Mouse (Mus musculus) kidney, postnatal 0 days (tissue): ENCODE results near the gene Atp11a. TPM values are rescaled to one million over a fixed set of nuclear protein-coding genes. Genes with fewer than 3 reads are reported as not detected.

Experiments used
- ATAC-seq: fragments of 200-750 bp; cut with Nextera tagmentation; replicated peaks from 2 replicates; pipeline ENCODE4 v1.8.0; 2017; ENCODE audit warnings: low read depth, moderate number of reproducible peaks, moderate TSS enrichment, moderate library complexity; ENCODE audit not compliant: low FRiP score
- DNase-seq: peaks from one replicate; pipeline ENCODE4 v3.0.0-alpha.2; 2016; ENCODE audit warnings: low spot score
- H3K27ac ChIP-seq: fragments of 300-500 bp; sonication (generic); 2 replicates; pipeline ENCODE4 v1.5.1; 2014; ENCODE audit warnings: mild to moderate bottlenecking
- H3K27me3 ChIP-seq: fragments of 300-500 bp; sonication (generic); 2 replicates; pipeline ENCODE4 v1.6.1; 2014; ENCODE audit warnings: low read length, mixed read lengths; ENCODE audit not compliant: insufficient read depth
- H3K36me3 ChIP-seq: fragments of 300-500 bp; sonication (generic); 2 replicates; pipeline ENCODE4 v1.6.1; 2014; ENCODE audit warnings: low read length, mixed read lengths; ENCODE audit not compliant: insufficient read depth
- H3K4me1 ChIP-seq: fragments of 300-500 bp; sonication (generic); replicated peaks from 2 replicates; pipeline ENCODE4 v1.6.1; 2014; ENCODE audit warnings: antibody characterized with exemption, low read length, mixed read lengths; ENCODE audit not compliant: insufficient read depth
- H3K4me2 ChIP-seq: fragments of 300-500 bp; sonication (generic); 2 replicates; pipeline ENCODE4 v1.6.1; 2014; ENCODE audit warnings: mild to moderate bottlenecking, low read length, moderate library complexity, mixed read lengths
- H3K4me3 ChIP-seq: fragments of 300-500 bp; sonication (generic); replicated peaks from 2 replicates; pipeline ENCODE4 v1.5.1; 2014; ENCODE audit warnings: low read depth, low read length
- H3K9ac ChIP-seq: fragments of 300-500 bp; sonication (generic); 2 replicates; pipeline ENCODE4 v1.6.1; 2014; ENCODE audit warnings: low read depth, low read length
- H3K9me3 ChIP-seq: fragments of 300-500 bp; sonication (generic); replicated peaks from 2 replicates; pipeline ENCODE4 v1.6.1; 2016; ENCODE audit warnings: low read length, inconsistent platforms, mixed read lengths
- CTCF ChIP-seq: IDR thresholded peaks from 2 replicates; pipeline ENCODE4 v1.5.1; 2016; ENCODE audit warnings: antibody characterized with exemption, low read depth, mild to moderate bottlenecking, moderate library complexity
- WGBS: fragments of 180-500 bp; shearing (Covaris S2); extraction: QIAGEN DNeasy Blood & Tissue Kit; methylation state at CpG from one replicate; pipeline ENCODE4 v1.1.7; 2014; 5-methylcytosine and 5-hydroxymethylcytosine counted together
- polyA plus RNA-seq: library from polyadenylated mRNA; unstranded; fragments of >200 nt; fragmentation: Nextera tagmentation; extraction: Ambion mirVana; gene quantifications from 2 replicates; pipeline ENCODE4 v1.2.1, GENCODE M21; 2015

Gene Atp11a
- polyA plus RNA-seq, 1 experiment from 2014 or later: 24.5 TPM

DNA sequence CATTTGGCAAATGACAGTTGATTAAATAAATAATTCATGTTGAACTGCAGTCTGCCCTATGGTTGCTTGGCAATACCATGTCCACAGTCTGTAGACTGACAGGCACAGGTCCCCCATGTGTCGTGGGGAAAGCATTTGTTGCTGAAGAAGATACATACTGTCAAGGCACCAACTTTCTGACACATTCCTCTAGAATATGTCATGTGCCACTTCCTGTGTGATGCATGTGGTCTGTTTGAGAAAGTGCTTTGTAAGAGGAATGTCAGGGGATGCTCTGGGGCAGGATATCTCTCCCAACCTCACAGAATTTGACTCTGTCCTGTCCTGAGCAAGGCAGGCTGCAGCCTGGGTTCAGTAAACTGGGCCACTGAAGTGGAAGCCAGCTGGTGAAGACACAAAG, 72.6 kb downstream of the Atp11a start:
- Histone ChIP-seq H3K36me3 (peaks cover 55% of the 10 kb centered on the region), H3K27ac (no peak overlapping the region), H3K9me3 (no peaks in the 10 kb centered on the region), H3K4me3 (no peak overlapping the region), H3K4me2 (no peak overlapping the region), H3K4me1 (no peaks in the 10 kb centered on the region), H3K9ac (no peak overlapping the region), H3K27me3 (no peaks in the 10 kb centered on the region)
- ATAC-seq: no peak
- no peak for DNase-seq
- WGBS: 93% methylated on average over 1 of the region's 1 CpGs
- TF ChIP-seq CTCF: no peak

DNA sequence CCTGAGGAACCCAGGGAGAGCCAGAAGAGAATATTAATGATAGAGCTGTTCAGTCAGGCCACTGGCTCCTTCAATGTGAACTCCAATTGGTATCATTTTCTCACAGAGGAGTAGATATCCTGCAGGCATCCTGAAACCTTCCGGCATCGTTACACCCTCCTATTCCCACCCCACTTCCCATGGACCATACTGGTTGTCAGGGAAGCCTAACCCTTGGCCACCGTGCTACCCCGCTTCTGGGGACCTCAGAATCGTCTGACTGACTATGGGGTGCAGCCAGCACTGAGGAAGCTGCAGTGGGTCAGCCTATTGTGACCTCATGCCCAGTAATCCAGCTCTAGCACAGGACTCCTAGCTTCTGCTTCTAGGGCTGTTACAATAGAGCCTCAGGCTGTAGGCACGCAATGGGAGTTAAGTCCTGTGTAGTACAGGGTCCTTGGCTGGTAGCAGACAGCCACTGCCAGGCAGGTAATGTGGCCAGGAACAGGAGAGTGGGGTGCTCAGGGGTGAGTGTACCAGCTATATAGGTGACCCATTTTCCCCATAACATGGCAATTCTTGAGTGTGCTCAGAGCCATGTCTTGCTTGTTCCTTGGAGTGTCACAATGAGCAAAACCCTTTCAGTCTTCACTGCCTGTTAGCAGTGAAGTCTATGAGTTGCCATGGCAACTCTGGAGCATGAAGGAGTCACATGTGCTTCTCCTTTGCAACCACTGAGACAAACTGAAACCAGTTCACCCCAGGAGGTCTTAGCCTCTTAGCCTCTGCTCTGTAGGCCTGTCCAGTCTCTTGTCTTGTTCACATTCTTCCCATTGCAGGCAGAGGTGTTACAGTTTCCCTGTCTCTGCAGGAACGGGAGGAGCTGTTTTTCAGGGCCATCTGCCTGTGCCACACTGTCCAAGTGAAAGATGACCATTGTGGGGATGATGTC, 75.1 kb downstream of the Atp11a start:
- H3K4me3 ChIP-seq: no peak overlapping the region
- no peak for DNase-seq
- H3K9me3 ChIP-seq: no peaks in the 10 kb centered on the region
- peaks cover 61% of the 10 kb centered on the region for H3K36me3 ChIP-seq
- H3K27me3 ChIP-seq: no peaks in the 10 kb centered on the region
- H3K27ac ChIP-seq: no peak overlapping the region
- H3K9ac ChIP-seq: no peak overlapping the region
- 88% methylated on average over 7 of the region's 7 CpGs for WGBS
- H3K4me1 ChIP-seq: no peaks in the 10 kb centered on the region
- ATAC-seq: no peak
- no peak overlapping the region for H3K4me2 ChIP-seq
- TF ChIP-seq CTCF: no peak

DNA sequence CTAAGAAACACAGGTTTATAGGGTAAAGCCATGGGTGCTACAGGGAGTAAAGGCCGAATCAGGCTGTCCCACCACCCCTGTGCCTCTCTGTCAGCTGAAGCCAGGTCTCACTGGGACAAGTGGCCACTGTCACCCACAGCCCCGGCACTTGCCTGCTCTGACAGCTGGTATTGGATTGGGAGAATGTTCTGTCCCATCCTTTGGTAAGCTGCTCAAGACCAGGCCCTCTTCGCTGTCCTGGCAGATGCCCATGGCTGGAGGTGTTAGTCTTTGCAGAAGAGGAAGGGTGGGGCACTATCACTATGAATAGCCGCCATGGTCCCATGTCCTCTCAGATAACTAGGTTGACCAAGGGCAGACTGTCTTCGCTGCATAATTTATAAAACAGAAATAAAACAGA, 76.8 kb downstream of the Atp11a start:
- no peak for DNase-seq
- TF ChIP-seq CTCF: no peak
- 95% methylated on average over 5 of the region's 5 CpGs for WGBS
- H3K27me3 ChIP-seq: no peaks in the 10 kb centered on the region
- no peak for ATAC-seq
- H3K4me3 ChIP-seq: no peak overlapping the region
- no peaks in the 10 kb centered on the region for H3K4me1 ChIP-seq
- H3K4me2 ChIP-seq: no peak overlapping the region
- peaks cover 62% of the 10 kb centered on the region for H3K36me3 ChIP-seq
- H3K9me3 ChIP-seq: no peaks in the 10 kb centered on the region
- no peak overlapping the region for H3K9ac ChIP-seq
- H3K27ac ChIP-seq: no peak overlapping the region

DNA sequence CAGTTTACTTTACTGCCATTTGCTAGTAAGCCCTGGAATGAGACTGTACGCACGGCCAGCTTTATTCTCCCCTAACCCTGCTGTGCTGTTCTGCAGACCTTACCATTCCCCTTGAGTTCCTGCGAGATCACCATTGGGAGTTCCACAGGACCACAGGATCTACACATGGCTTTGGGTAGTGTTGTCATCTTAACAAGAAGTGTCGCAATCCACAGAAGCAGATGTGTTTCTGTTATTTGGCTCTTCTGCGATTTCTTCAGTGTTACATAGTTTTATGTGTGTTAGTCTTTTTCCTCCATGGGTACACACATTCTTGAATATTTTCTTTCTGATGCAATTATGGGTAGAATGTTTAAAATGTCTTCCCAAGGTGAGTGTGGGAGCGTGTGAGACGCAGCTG, 84.0 kb downstream of the Atp11a start:
- Histone ChIP-seq H3K27me3 (no peaks in the 10 kb centered on the region), H3K4me3 (no peak overlapping the region), H3K27ac (no peak overlapping the region), H3K4me1 (no peaks in the 10 kb centered on the region), H3K9ac (no peak overlapping the region), H3K4me2 (no peak overlapping the region), H3K36me3 (peaks cover 42% of the 10 kb centered on the region), H3K9me3 (no peaks in the 10 kb centered on the region)
- DNase-seq (no peak), ATAC-seq (no peak)
- WGBS: 82% methylated on average over 7 of the region's 7 CpGs
- TF ChIP-seq CTCF: no peak

DNA sequence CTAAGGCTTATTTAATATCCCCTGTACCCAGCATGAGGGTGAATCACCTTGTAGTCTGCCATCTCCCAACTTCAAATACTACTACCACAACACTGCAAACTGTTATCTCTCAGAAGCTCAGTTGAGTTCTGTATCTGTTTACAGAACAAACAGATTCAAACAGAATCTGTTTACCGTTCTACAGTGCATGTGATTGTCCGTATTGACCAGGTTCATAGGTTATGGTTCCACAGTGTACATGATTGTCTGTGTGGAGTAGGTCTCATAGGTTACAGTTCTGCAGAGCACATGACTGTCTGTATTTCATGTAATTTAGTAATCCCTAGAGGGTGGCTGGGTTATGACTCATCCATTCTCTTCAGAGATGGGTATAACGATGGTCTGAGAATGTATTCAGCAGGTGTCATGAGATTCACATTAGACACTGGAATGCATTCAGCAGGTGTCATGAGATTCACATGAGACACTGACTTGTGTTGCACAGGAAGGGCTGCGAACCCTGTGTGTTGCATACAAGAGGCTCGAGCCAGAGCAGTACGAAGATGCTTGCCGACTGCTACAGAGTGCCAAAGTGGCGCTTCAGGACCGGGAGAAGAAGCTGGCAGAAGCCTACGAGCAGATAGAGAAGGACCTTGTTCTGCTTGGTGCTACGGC, 85.7 kb downstream of the Atp11a start:
- no peak for DNase-seq
- 95% methylated on average over 11 of the region's 11 CpGs for WGBS
- no peak for ATAC-seq
- Histone ChIP-seq H3K4me1 (no peaks in the 10 kb centered on the region), H3K36me3 (peaks cover 35% of the 10 kb centered on the region), H3K9me3 (no peaks in the 10 kb centered on the region), H3K9ac (no peak overlapping the region), H3K4me3 (no peak overlapping the region), H3K27ac (no peak overlapping the region), H3K4me2 (no peak overlapping the region), H3K27me3 (no peaks in the 10 kb centered on the region)
- no peak for TF ChIP-seq CTCF

DNA sequence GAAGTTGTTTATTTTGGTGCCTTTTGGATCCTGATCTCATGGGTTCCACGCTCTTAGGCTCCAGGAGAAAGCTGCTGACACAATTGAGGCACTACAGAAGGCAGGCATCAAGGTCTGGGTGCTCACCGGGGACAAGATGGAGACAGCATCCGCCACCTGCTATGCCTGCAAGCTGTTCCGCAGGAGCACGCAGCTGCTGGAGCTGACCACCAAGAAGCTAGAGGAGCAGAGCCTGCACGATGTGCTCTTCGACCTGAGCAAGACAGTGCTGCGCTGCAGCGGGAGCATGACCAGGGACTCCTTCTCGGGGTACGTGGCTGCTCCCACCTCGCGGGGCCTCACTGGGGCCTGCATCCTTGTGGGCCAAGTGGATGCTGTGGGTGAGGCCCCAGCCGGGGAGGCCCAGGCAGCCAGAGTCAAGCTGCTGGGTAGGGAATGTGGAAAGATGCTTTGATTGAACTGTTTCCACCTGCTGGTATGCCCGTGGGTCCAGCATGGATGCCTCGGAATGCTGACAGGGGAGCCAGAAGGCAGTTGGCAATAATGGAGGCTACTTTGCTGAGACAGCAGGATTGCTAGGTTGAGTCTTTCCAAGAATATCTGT, 87.6 kb downstream of the Atp11a start:
- DNase-seq (no peak), ATAC-seq (no peak)
- Histone ChIP-seq H3K9ac (no peak overlapping the region), H3K36me3 (peaks cover 32% of the 10 kb centered on the region), H3K27me3 (no peaks in the 10 kb centered on the region), H3K9me3 (no peaks in the 10 kb centered on the region), H3K4me2 (no peak overlapping the region), H3K4me1 (no peaks in the 10 kb centered on the region), H3K27ac (no peak overlapping the region), H3K4me3 (no peak overlapping the region)
- no peak for TF ChIP-seq CTCF
- WGBS: 90% methylated on average over 16 of the region's 16 CpGs
